Mouse (Mus musculus) spleen, adult 2 months (tissue): ENCODE data around the gene Fkbp11. TPM values are rescaled to one million over a fixed set of nuclear protein-coding genes. Genes with fewer than 3 reads are reported as not detected.

Source experiments
- DNase-seq, 2 experiments: peaks; one replicate each; pipeline versions ENCODE4 v3.0.0 to v3.0.0-alpha.2; 2012 to 2021; ENCODE audit warnings: low spot score in 2 of 2, low read depth in 1 of 2
- H3K27ac ChIP-seq: fragments of 200-500 bp; 2 replicates; pipeline ENCODE4 v1.5.1; 2012; ENCODE audit warnings: low read length, inconsistent platforms; ENCODE audit not compliant: insufficient read depth
- H3K27me3 ChIP-seq: fragments of 200-500 bp; 2 replicates; pipeline ENCODE4 v1.6.1; 2012; ENCODE audit warnings: mild to moderate bottlenecking, moderate library complexity, low read length, inconsistent platforms; ENCODE audit not compliant: control insufficient read depth, insufficient read depth
- H3K36me3 ChIP-seq: fragments of 200-500 bp; 2 replicates; pipeline ENCODE4 v1.6.1; 2012; ENCODE audit warnings: mild to moderate bottlenecking, low read length, inconsistent platforms; ENCODE audit not compliant: control insufficient read depth, insufficient read depth
- H3K4me1 ChIP-seq: fragments of 200-500 bp; 2 replicates; pipeline ENCODE4 v1.6.1; 2011; ENCODE audit warnings: inconsistent platforms; ENCODE audit not compliant: control insufficient read depth, insufficient read depth, insufficient read length
- H3K4me3 ChIP-seq: fragments of 200-500 bp; 2 replicates; pipeline ENCODE4 v1.5.1; 2011; ENCODE audit warnings: mild to moderate bottlenecking, inconsistent platforms; ENCODE audit not compliant: insufficient read depth, insufficient read length; ENCODE audit errors: extremely low read depth
- CTCF ChIP-seq: fragments of 200-500 bp; IDR thresholded peaks from 2 replicates; pipeline ENCODE4 v1.5.1; 2011; ENCODE audit warnings: mild to moderate bottlenecking, inconsistent platforms; ENCODE audit not compliant: insufficient read depth, insufficient read length, insufficient replicate concordance; ENCODE audit errors: extremely low read depth
- POLR2A ChIP-seq: fragments of 200-500 bp; IDR thresholded peaks from 2 replicates; pipeline ENCODE4 v1.6.1; 2011; ENCODE audit warnings: low read depth, low read length, inconsistent platforms
- whole genome bisulfite sequencing: fragments of 180-500 bp; shearing (Covaris S2); methylation state at CpG from one replicate; pipeline ENCODE4 v1.1.7; 2018; 5-methylcytosine and 5-hydroxymethylcytosine counted together
- polyA plus RNA-seq: library from polyadenylated mRNA; depleted of rRNA; stranded (reverse); fragments of >200 nt; gene quantifications from 2 replicates; pipeline ENCODE4 v1.2.3, GENCODE M21; 2012

The Fkbp11 gene
- polyA plus RNA-seq, 1 experiment = 16.7 TPM

- 44% methylated on average over 6 of the region's 6 CpGs for WGBS
- 0 out of 2 replicates have a peak, but pooled peaks cover 3% of the 10 kb centered on the region for H3K27me3 ChIP-seq
- no peaks in the 10 kb centered on the region for H3K36me3 ChIP-seq
- peak in 1 of 2 experiments; percentile 24 for DNase-seq
- no peak for TF ChIP-seq CTCF
- TF ChIP-seq POLR2A = no peak
- peaks cover 10% of the 10 kb centered on the region; the same call in 1 of the 2 replicates for H3K4me1 ChIP-seq
- no peak overlapping the region for H3K4me3 ChIP-seq
- H3K27ac ChIP-seq = peak overlapping the region; percentile 4; the same call in 1 of the 2 replicates
These were observed 2.8 kb upstream of the Fkbp11 start for GRCm38 (mm10) chr15:98730790-98731189.

- DNase-seq = peak in 1 of 2 experiments; percentile 55
- peak overlapping the region; percentile 33; the same call in 1 of the 2 replicates for H3K27ac ChIP-seq
- WGBS = 34% methylated on average over 7 of the region's 7 CpGs
These were observed 2.0 kb upstream of the Fkbp11 start for GRCm38 (mm10) chr15:98729791-98730545.

GRCm38 (mm10) chr15:98728366-98728765, 368 bp upstream of the Fkbp11 start:
- Histone ChIP-seq H3K27ac (no peak overlapping the region), H3K27me3 (0 out of 2 replicates have a peak, but pooled peaks cover 3% of the 10 kb centered on the region), H3K4me3 (peak overlapping the region; percentile 64; the same call in 1 of the 2 replicates), H3K36me3 (no peaks in the 10 kb centered on the region), H3K4me1 (peaks cover 10% of the 10 kb centered on the region; the same call in 1 of the 2 replicates)
- no peak for DNase-seq
- WGBS = 33% methylated on average over 9 of the region's 9 CpGs
- no peak for TF ChIP-seq CTCF
- no peak for TF ChIP-seq POLR2A

More at GRCm38 (mm10) chr15:98729791-98730545, 2.0 kb upstream of the Fkbp11 start:
- Histone ChIP-seq H3K36me3 (no peaks in the 10 kb centered on the region), H3K27me3 (0 out of 2 replicates have a peak, but pooled peaks cover 3% of the 10 kb centered on the region), H3K4me1 (peaks cover 10% of the 10 kb centered on the region; the same call in 1 of the 2 replicates), H3K4me3 (no peak overlapping the region)
- no peak for TF ChIP-seq POLR2A
- TF ChIP-seq CTCF = no peak

- peaks cover 13% of the 10 kb centered on the region; the same call in 1 of the 2 replicates for H3K4me1 ChIP-seq
- 88% methylated on average over 7 of the region's 7 CpGs for WGBS
- TF ChIP-seq CTCF (no peak), POLR2A (no peak)
- no peak overlapping the region for H3K4me3 ChIP-seq
- H3K36me3 ChIP-seq = no peaks in the 10 kb centered on the region
- no peak for DNase-seq
- no peak overlapping the region for H3K27ac ChIP-seq
- H3K27me3 ChIP-seq = 0 out of 2 replicates have a peak, but pooled peaks cover 4% of the 10 kb centered on the region
These were observed 1.3 kb downstream of the Fkbp11 start for GRCm38 (mm10) chr15:98726746-98727145.

- Histone ChIP-seq H3K4me1 (peaks cover 13% of the 10 kb centered on the region; the same call in 1 of the 2 replicates), H3K4me3 (no peak overlapping the region), H3K36me3 (no peaks in the 10 kb centered on the region), H3K27me3 (peaks cover 6% of the 10 kb centered on the region), H3K27ac (no peak overlapping the region)
- no peak for DNase-seq
- 78% methylated on average over 4 of the region's 4 CpGs for WGBS
- no peak for TF ChIP-seq POLR2A
- TF ChIP-seq CTCF = no peak
These were observed 1.9 kb downstream of the Fkbp11 start for GRCm38 (mm10) chr15:98726079-98726478.

DNA sequence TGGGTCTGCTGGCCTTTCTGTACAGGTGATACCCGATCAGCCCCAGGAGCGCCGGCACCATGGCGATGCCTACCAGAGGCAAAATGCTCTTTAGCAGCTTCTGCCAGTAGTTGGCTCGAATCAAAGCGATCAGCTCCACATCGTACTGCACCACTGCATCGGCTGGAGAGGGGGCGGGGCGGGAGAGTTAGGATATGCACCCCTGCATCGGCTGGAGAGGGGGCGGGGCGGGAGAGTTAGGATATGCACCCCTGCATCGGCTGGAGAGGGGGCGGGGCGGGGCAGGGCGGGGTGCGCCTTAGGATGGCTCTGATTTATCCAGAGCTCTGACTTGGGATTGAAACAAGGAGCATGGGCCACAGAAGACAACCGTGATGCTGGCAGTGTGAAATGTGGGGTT, 3.6 kb downstream of the Fkbp11 start:
- WGBS = 58% methylated on average over 19 of the region's 19 CpGs
- Histone ChIP-seq H3K36me3 (no peaks in the 10 kb centered on the region), H3K4me1 (peaks cover 13% of the 10 kb centered on the region; the same call in 1 of the 2 replicates), H3K27ac (no peak overlapping the region), H3K4me3 (no peak overlapping the region), H3K27me3 (peaks cover 6% of the 10 kb centered on the region)
- no peak for DNase-seq
- TF ChIP-seq POLR2A (no peak), CTCF (no peak)

- TF ChIP-seq CTCF = no peak
- TF ChIP-seq POLR2A = no peak
- no peak overlapping the region for H3K4me3 ChIP-seq
- H3K36me3 ChIP-seq = no peaks in the 10 kb centered on the region
- peaks cover 6% of the 10 kb centered on the region for H3K27me3 ChIP-seq
- no peak for DNase-seq
- H3K27ac ChIP-seq = no peak overlapping the region
- 13% methylated on average over 14 of the region's 14 CpGs for WGBS
- peaks cover 3% of the 10 kb centered on the region; the same call in 1 of the 2 replicates for H3K4me1 ChIP-seq
These were observed 5.1 kb downstream of the Fkbp11 start for GRCm38 (mm10) chr15:98722854-98723253.
